Mouse (Mus musculus): Measurements from ENCODE around the gene Rad51b. TPM values are rescaled to one million over a fixed set of nuclear protein-coding genes. Genes with fewer than 3 reads are reported as not detected.

The Rad51b gene
- polyA plus RNA-seq, 1 experiment from 2014 or later: 0.87 TPM

DNA sequence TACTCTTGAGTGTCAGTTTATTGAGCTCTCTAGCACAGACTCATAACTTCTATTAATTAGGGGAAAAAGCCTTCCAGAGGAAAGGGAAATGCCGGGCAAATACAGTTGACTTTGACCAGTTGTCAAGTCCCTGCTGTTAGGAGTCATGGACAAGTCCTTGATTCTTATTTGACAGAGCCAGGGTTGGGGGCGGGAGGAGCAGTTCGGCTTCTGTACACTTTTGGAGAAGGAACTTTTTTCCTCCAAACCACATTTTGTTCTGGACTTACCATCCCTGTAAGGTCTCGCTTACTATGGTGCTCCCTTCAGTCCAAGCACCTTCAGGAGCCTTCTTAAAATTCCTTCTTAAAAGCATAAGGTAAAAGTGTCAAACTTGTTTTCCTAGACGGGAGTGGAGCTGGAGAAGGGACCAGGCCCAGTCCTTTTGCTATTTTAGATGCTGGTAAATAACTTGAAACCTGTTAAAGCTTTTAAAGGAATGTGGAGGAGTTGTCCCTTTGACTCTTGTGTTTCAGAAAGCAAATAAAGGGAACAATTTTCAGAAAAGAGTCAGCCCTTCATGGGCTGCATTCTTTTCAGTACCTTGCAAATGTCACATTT lies 318.7 kb downstream of the Rad51b start:
- 88% methylated on average over 5 of the region's 5 CpGs for WGBS
- no peaks in the 10 kb centered on the region for H3K36me3 ChIP-seq (ENCODE audit: control insufficient read depth, insufficient read depth, low read length)
- no peak for ATAC-seq (ENCODE audit: low read depth)
- no peak overlapping the region for H3K4me2 ChIP-seq (ENCODE audit: low read depth, low read length)
- H3K9ac ChIP-seq (replicated peaks; ENCODE audit: low read depth, low read length): no peak overlapping the region
- no peaks in the 10 kb centered on the region for H3K27me3 ChIP-seq (ENCODE audit: control insufficient read depth, insufficient read depth, low read length)
- H3K4me1 ChIP-seq (ENCODE audit: control insufficient read depth, insufficient read depth, low read length): no peaks in the 10 kb centered on the region; the same call in 1 of the 2 replicates
- no peak overlapping the region for H3K4me3 ChIP-seq (ENCODE audit: low read depth, low read length)
- H3K27ac ChIP-seq (ENCODE audit: low read depth, low read length): no peak overlapping the region
- H3K9me3 ChIP-seq (ENCODE audit: control insufficient read depth, low read length): no peaks in the 10 kb centered on the region

DNA sequence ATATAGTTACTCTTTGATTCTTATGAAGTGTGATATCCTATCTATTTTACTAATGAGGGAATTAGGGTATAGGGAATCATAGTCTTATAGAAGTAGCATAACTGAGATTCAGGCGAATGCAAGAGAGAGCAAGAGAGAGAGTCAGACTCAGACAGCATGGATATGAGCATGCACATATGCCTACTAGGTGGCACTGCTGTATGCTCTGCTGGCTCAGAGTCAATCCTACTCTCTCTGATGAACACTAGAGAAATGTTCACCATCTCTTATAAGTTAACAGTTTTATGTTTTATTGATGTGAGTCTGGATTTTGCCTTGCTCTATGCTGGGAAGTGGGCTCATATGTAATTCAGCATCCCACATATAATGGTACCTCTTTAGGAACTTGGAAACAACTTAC lies 321.9 kb downstream of the Rad51b start:
- no peak for ATAC-seq (ENCODE audit: low read depth)
- H3K27ac ChIP-seq (ENCODE audit: low read depth, low read length): no peak overlapping the region
- no peaks in the 10 kb centered on the region for H3K9me3 ChIP-seq (ENCODE audit: control insufficient read depth, low read length)
- H3K27me3 ChIP-seq (ENCODE audit: control insufficient read depth, insufficient read depth, low read length): no peaks in the 10 kb centered on the region
- 96% methylated on average over 1 of the region's 1 CpGs for WGBS
- H3K9ac ChIP-seq (replicated peaks; ENCODE audit: low read depth, low read length): no peak overlapping the region
- no peak overlapping the region for H3K4me3 ChIP-seq (ENCODE audit: low read depth, low read length)
- H3K4me1 ChIP-seq (ENCODE audit: control insufficient read depth, insufficient read depth, low read length): no peaks in the 10 kb centered on the region
- H3K36me3 ChIP-seq (ENCODE audit: control insufficient read depth, insufficient read depth, low read length): no peaks in the 10 kb centered on the region
- no peak overlapping the region for H3K4me2 ChIP-seq (ENCODE audit: low read depth, low read length)

DNA sequence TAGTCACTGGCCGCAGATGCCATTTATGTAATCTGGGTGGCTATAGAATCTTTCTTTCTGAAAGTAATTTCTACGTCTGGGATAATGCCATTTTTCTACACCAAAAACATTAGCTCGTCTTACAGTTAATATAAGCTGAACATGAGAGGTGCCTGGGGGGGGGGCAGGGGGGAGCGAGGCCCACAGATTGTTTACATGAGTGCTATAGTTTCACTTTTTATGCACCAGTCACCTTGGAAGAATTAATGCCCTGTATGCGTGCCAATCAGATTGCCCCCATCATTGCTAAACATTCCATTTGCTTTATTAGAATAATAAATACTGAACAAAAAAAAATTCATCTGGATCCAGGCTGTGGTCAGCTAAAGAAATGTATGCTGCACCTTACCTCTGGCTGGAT lies 323.6 kb downstream of the Rad51b start:
- no peak overlapping the region for H3K9ac ChIP-seq (replicated peaks; ENCODE audit: low read depth, low read length)
- no peaks in the 10 kb centered on the region for H3K36me3 ChIP-seq (ENCODE audit: control insufficient read depth, insufficient read depth, low read length)
- no peak for ATAC-seq (ENCODE audit: low read depth)
- no peak overlapping the region for H3K27ac ChIP-seq (ENCODE audit: low read depth, low read length)
- H3K27me3 ChIP-seq (ENCODE audit: control insufficient read depth, insufficient read depth, low read length): no peaks in the 10 kb centered on the region
- WGBS: 88% methylated on average over 5 of the region's 5 CpGs
- H3K9me3 ChIP-seq (ENCODE audit: control insufficient read depth, low read length): no peaks in the 10 kb centered on the region
- no peaks in the 10 kb centered on the region for H3K4me1 ChIP-seq (ENCODE audit: control insufficient read depth, insufficient read depth, low read length)
- no peak overlapping the region for H3K4me3 ChIP-seq (ENCODE audit: low read depth, low read length)
- no peak overlapping the region for H3K4me2 ChIP-seq (ENCODE audit: low read depth, low read length)

DNA sequence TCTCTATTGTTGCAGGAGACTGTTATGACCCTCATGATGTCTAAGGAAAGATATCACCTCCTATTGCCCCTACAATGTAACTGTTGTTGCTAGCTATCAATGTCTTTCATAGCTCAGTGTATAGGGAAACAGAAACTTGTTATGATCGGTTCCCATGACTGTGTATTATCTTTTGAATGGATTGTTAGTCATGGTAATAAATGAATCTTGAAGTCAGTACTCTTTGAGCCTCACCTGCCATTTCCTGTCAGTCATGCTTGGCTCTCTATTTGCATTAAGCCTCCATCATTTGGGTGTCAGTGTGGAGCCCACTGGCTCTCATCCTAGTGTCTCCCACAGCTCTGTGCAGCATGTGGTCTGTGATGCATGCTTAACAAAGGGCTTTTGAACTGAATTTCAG lies 326.2 kb downstream of the Rad51b start:
- no peak overlapping the region for H3K4me2 ChIP-seq (ENCODE audit: low read depth, low read length)
- WGBS: 68% methylated on average over 1 of the region's 1 CpGs

DNA sequence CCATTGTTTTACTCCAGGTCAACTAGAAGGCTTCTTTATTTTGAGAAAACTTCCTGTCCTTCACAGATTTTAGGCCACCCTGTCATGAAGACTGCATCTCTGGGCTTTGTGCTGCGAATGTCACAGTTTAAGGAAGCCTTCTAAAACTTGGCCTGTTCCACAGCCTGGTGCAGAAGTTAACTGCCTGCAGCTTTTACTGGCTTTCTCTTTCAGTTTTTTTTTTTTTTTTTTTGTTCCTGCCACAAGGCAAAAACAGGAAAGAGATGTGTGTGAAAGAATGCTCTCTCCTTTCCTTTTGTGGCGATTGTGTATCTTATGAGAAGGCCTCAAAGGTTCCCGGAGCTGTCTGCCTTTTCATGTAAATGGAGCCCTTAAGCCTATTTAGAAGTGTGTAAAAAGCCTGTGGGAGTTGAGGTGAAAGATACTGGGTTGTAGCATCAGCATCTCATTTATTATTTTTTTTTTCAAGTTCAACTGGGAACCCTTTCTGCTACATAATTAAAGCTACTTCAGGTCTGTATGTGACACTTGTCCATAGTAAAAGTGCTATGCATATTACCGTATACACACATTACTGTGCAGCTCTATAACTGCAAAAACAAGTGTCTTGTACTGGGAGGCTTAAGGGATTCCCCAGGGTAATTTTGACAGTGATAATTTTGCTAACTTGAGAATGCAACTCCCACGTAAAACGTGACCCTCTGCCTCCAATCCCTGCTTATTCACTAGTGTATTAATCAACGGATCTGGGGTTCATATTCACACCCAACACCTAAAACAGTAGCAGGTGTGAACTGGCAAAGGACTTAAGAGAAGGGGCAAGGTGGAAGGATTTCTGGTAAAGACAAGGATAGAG lies 328.8 kb downstream of the Rad51b start:
- no peak for ATAC-seq (ENCODE audit: low read depth)
- H3K4me3 ChIP-seq (ENCODE audit: low read depth, low read length): no peak overlapping the region
- H3K4me2 ChIP-seq (ENCODE audit: low read depth, low read length): no peak overlapping the region
- H3K4me1 ChIP-seq (ENCODE audit: control insufficient read depth, insufficient read depth, low read length): no peaks in the 10 kb centered on the region
- no peaks in the 10 kb centered on the region for H3K36me3 ChIP-seq (ENCODE audit: control insufficient read depth, insufficient read depth, low read length)
- no peaks in the 10 kb centered on the region for H3K9me3 ChIP-seq (ENCODE audit: control insufficient read depth, low read length)
- H3K27me3 ChIP-seq (ENCODE audit: control insufficient read depth, insufficient read depth, low read length): no peaks in the 10 kb centered on the region
- WGBS: 16% methylated on average over 7 of the region's 7 CpGs
- no peak overlapping the region for H3K9ac ChIP-seq (replicated peaks; ENCODE audit: low read depth, low read length)
- H3K27ac ChIP-seq (ENCODE audit: low read depth, low read length): no peak overlapping the region

More for the DNA sequence above, 326.2 kb downstream of the Rad51b start:
- H3K27me3 ChIP-seq (ENCODE audit: control insufficient read depth, insufficient read depth, low read length): no peaks in the 10 kb centered on the region
- H3K4me3 ChIP-seq (ENCODE audit: low read depth, low read length): no peak overlapping the region
- H3K36me3 ChIP-seq (ENCODE audit: control insufficient read depth, insufficient read depth, low read length): no peaks in the 10 kb centered on the region
- no peak overlapping the region for H3K9ac ChIP-seq (replicated peaks; ENCODE audit: low read depth, low read length)
- H3K27ac ChIP-seq (ENCODE audit: low read depth, low read length): no peak overlapping the region
- H3K4me1 ChIP-seq (ENCODE audit: control insufficient read depth, insufficient read depth, low read length): no peaks in the 10 kb centered on the region
- ATAC-seq (ENCODE audit: low read depth): no peak
- H3K9me3 ChIP-seq (ENCODE audit: control insufficient read depth, low read length): no peaks in the 10 kb centered on the region

DNA sequence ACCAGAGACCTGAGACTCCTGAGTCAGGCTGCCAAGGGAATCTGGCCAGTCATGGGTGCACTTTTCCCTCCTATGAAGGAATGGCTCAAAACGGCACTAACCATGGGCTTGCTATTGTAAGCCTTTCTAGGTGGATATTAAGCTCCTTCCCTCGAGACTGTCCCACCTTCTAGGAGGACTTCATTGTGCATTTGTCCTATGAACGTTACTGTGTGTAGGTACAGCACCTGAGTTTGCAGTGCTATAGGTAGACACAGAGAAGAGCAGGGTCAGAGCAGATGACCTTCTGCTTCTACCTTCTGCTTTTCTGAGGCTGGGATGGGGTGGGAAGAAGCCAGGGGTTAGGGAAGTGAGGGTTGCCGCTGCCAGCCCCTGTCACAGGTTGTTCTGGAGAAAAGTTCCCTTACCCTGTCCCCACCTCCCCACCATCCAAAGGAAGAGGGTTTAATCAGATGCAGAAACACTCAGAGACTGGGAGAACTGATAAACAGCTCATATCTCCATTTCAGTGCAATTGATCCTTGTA lies 329.5 kb downstream of the Rad51b start:
- Histone ChIP-seq H3K36me3 (ENCODE audit: control insufficient read depth, insufficient read depth, low read length) (no peaks in the 10 kb centered on the region), H3K4me3 (ENCODE audit: low read depth, low read length) (no peak overlapping the region), H3K9ac (replicated peaks; ENCODE audit: low read depth, low read length) (no peak overlapping the region), H3K27me3 (ENCODE audit: control insufficient read depth, insufficient read depth, low read length) (no peaks in the 10 kb centered on the region), H3K27ac (ENCODE audit: low read depth, low read length) (no peak overlapping the region), H3K9me3 (ENCODE audit: control insufficient read depth, low read length) (no peaks in the 10 kb centered on the region), H3K4me2 (ENCODE audit: low read depth, low read length) (no peak overlapping the region), H3K4me1 (ENCODE audit: control insufficient read depth, insufficient read depth, low read length) (no peaks in the 10 kb centered on the region)
- WGBS: 43% methylated on average over 4 of the region's 4 CpGs
- no peak for ATAC-seq (ENCODE audit: low read depth)

DNA sequence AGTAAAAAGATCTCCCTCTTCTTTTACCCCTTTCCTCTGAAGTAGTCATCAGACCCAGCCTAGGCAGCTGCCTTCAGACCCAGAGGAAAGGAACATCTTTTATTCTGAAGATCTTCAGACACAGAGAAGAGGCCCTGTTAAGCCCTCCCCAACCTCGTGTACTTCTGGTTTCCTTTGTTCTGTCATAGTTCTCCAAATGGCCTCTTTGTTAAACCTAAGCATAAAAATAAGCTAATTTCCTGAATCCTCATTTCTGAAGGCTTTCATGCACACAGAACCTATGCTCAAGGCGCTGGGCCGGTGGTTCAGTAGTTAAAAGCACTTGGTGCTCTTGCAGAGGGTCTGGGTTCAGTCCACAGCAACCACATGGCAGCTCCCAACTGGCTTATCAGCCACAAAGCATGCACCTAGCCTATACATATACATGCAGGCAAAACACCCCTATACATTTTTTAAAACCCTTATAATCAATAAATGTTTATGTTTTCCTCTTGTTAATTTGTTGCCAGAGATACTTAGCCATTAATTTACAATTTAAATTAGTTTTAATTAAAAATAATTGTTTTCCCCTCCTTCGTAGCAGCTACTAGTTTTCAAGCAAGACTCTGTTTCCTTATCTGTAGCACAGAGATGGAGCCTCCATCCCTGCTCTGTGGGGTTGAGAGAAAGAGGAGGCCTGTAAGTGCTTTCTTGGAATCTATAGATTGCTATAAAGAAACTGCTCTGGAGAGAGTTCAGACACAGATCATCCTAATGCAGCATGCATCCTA lies 330.5 kb downstream of the Rad51b start:
- H3K9me3 ChIP-seq (ENCODE audit: control insufficient read depth, low read length): no peaks in the 10 kb centered on the region
- no peak overlapping the region for H3K27ac ChIP-seq (ENCODE audit: low read depth, low read length)
- WGBS: 54% methylated on average over 4 of the region's 4 CpGs
- no peak for ATAC-seq (ENCODE audit: low read depth)
- H3K27me3 ChIP-seq (ENCODE audit: control insufficient read depth, insufficient read depth, low read length): no peaks in the 10 kb centered on the region
- H3K4me3 ChIP-seq (ENCODE audit: low read depth, low read length): no peak overlapping the region
- H3K36me3 ChIP-seq (ENCODE audit: control insufficient read depth, insufficient read depth, low read length): no peaks in the 10 kb centered on the region
- no peak overlapping the region for H3K4me2 ChIP-seq (ENCODE audit: low read depth, low read length)
- H3K9ac ChIP-seq (replicated peaks; ENCODE audit: low read depth, low read length): no peak overlapping the region
- H3K4me1 ChIP-seq (ENCODE audit: control insufficient read depth, insufficient read depth, low read length): no peaks in the 10 kb centered on the region

DNA sequence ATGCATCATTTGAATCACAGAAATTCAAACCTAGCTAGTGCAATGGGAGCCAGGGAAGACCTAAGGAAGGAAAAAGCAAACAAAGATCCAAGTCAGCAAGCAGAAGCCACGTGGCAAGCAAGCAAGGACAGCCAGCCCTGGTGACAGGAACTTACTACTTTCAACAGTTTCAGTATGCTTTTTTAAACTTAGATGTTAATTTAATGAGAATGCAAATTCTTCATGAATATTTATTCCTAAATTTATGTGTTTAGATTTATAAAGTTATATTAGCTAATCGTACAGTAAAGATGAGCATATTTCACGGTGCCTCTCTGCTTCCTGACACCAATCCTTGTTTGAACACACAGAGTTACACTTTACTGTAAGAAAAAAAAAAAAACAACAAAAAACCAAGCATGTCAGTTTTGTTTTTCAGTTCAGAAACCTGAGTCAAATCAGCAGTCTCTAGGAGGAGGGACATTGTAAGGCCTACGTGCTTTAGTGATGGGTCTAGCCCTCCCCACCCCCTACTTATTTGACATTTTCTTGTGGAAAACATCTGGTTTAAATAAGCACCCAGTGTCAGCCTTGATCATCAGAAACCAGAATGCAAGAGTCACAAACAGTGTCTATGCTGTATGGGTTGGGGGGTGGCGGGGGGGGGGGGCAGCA lies 331.2 kb downstream of the Rad51b start:
- H3K4me3 ChIP-seq (ENCODE audit: low read depth, low read length): no peak overlapping the region
- no peaks in the 10 kb centered on the region for H3K4me1 ChIP-seq (ENCODE audit: control insufficient read depth, insufficient read depth, low read length)
- H3K4me2 ChIP-seq (ENCODE audit: low read depth, low read length): no peak overlapping the region
- H3K27ac ChIP-seq (ENCODE audit: low read depth, low read length): no peak overlapping the region
- no peaks in the 10 kb centered on the region for H3K9me3 ChIP-seq (ENCODE audit: control insufficient read depth, low read length)
- no peak overlapping the region for H3K9ac ChIP-seq (replicated peaks; ENCODE audit: low read depth, low read length)
- no peaks in the 10 kb centered on the region for H3K27me3 ChIP-seq (ENCODE audit: control insufficient read depth, insufficient read depth, low read length)
- no peaks in the 10 kb centered on the region for H3K36me3 ChIP-seq (ENCODE audit: control insufficient read depth, insufficient read depth, low read length)
- 73% methylated on average over 5 of the region's 5 CpGs for WGBS
- ATAC-seq (ENCODE audit: low read depth): no peak

Data from neural tube, embryonic 14.5 days (tissue).